12 mouse cellular contexts compared by ENCODE assay signal in genomic region chr10:41040530-41041085, GRCm38 (mm10). TPM values are rescaled to one million over a fixed set of nuclear protein-coding genes. Genes with fewer than 3 reads are reported as not detected.
A peak's percentile ranks its signal among the peaks of the same experiment; 100 is the strongest.
DNase-seq lines count a peak whose midpoint lies in the region; ATAC-seq lines count a peak whose summit lies in the region.
"Had no signal": no experiment of that assay in that cellular context is flagged by ENCODE, and none has a peak within 500 bp of the region (broad histone marks: within the 10 kb centered on the region; RNA-seq: fewer than 3 reads in every experiment).

No protein-coding gene starts in this region.

- peak; percentile 52 for DNase-seq in forebrain, embryonic 11.5 days (ENCODE audit: low spot score)
- DNase-seq in forebrain, embryonic 14.5 days (ENCODE audit: low spot score): no peak
- DNase-seq in lung, postnatal 10 days: no peak
- DNase-seq: layer of hippocampus, adult 9-11 months; left cerebral cortex, postnatal 4 days had no signal

- H3K9ac ChIP-seq in forebrain, embryonic 11.5 days (ENCODE audit: low read length): no peak overlapping the region
- no peak overlapping the region for H3K9ac ChIP-seq in forebrain, embryonic 14.5 days (ENCODE audit: low read length)
- no peak overlapping the region for H3K9ac ChIP-seq in lung, embryonic 15.5 days
- H3K9ac ChIP-seq in limb, embryonic 12.5 days (replicated peaks): no peak overlapping the region
- no peak overlapping the region for H3K9ac ChIP-seq in stomach, embryonic 15.5 days
- H3K9ac ChIP-seq: forebrain, embryonic 13.5 days had no signal

- no peak overlapping the region for H3K4me2 ChIP-seq in forebrain, embryonic 11.5 days (ENCODE audit: low read depth, low read length, severe bottlenecking)
- H3K4me2 ChIP-seq in forebrain, embryonic 14.5 days (ENCODE audit: low read length): no peak overlapping the region
- no peak overlapping the region for H3K4me2 ChIP-seq in lung, embryonic 15.5 days
- no peak overlapping the region for H3K4me2 ChIP-seq in limb, embryonic 12.5 days
- H3K4me2 ChIP-seq in stomach, embryonic 15.5 days: no peak overlapping the region
- H3K4me2 ChIP-seq: forebrain, embryonic 13.5 days had no signal

- H3K27me3 ChIP-seq in forebrain, embryonic 11.5 days (ENCODE audit: control insufficient read depth, insufficient read depth, low read length): no peaks in the 10 kb centered on the region
- no peaks in the 10 kb centered on the region for H3K27me3 ChIP-seq in forebrain, embryonic 14.5 days (replicated peaks; ENCODE audit: control insufficient read depth, insufficient read depth, low read length)
- no peaks in the 10 kb centered on the region for H3K27me3 ChIP-seq in lung, embryonic 15.5 days
- no peaks in the 10 kb centered on the region for H3K27me3 ChIP-seq in limb, embryonic 12.5 days
- H3K27me3 ChIP-seq in stomach, embryonic 15.5 days (replicated peaks): no peaks in the 10 kb centered on the region
- H3K27me3 ChIP-seq: forebrain, embryonic 13.5 days; megakaryocyte, embryonic 14.5 days had no signal

- no peak overlapping the region for H3K27ac ChIP-seq in forebrain, embryonic 11.5 days (ENCODE audit: low read depth, low read length)
- H3K27ac ChIP-seq in forebrain, embryonic 14.5 days (ENCODE audit: low read depth, low read length): no peak overlapping the region
- no peak overlapping the region for H3K27ac ChIP-seq in lung, embryonic 15.5 days
- no peak overlapping the region for H3K27ac ChIP-seq in limb, embryonic 12.5 days
- H3K27ac ChIP-seq in stomach, embryonic 15.5 days: no peak overlapping the region
- H3K27ac ChIP-seq: forebrain, embryonic 13.5 days had no signal

- no peaks in the 10 kb centered on the region for H3K9me3 ChIP-seq in forebrain, embryonic 11.5 days (ENCODE audit: control insufficient read depth, low read length)
- H3K9me3 ChIP-seq in forebrain, embryonic 14.5 days (replicated peaks; ENCODE audit: control insufficient read depth, low read length): no peaks in the 10 kb centered on the region
- H3K9me3 ChIP-seq in lung, embryonic 15.5 days: no peaks in the 10 kb centered on the region
- H3K9me3 ChIP-seq in limb, embryonic 12.5 days: no peaks in the 10 kb centered on the region
- no peaks in the 10 kb centered on the region for H3K9me3 ChIP-seq in stomach, embryonic 15.5 days
- H3K9me3 ChIP-seq: forebrain, embryonic 13.5 days; megakaryocyte, embryonic 14.5 days had no signal

- ATAC-seq in forebrain, embryonic 11.5 days (replicated peaks; ENCODE audit: low FRiP score): no peak; the same call in 1 of the 2 replicates
- ATAC-seq in forebrain, embryonic 14.5 days: no peak
- ATAC-seq in lung, embryonic 15.5 days (ENCODE audit: borderline replicate concordance, extremely low read depth, low FRiP score, low TSS enrichment): peak; percentile 57
- peak; percentile 42; the same call in 1 of the 2 replicates for ATAC-seq in limb, embryonic 12.5 days (ENCODE audit: insufficient number of reproducible peaks, insufficient read depth, low FRiP score, low TSS enrichment, low read depth)
- peak; percentile 35; the same call in 1 of the 2 replicates for ATAC-seq in stomach, embryonic 15.5 days (ENCODE audit: insufficient read depth, low FRiP score, low read depth)
- no peak for ATAC-seq in inflammation-experienced regulatory T-cells, adult 6 months
- ATAC-seq in CD4-positive, CD25-positive, alpha-beta regulatory T cell, adult 4 months: no peak
- ATAC-seq: forebrain, embryonic 13.5 days had no signal

- H3K4me1 ChIP-seq in forebrain, embryonic 11.5 days (replicated peaks; ENCODE audit: control insufficient read depth, insufficient read depth, low read length): 0 out of 2 replicates have a peak, but pooled peaks cover 2% of the 10 kb centered on the region
- H3K4me1 ChIP-seq in forebrain, embryonic 14.5 days (ENCODE audit: control insufficient read depth, insufficient read depth, low read length): peaks cover 9% of the 10 kb centered on the region; the same call in 1 of the 2 replicates
- H3K4me1 ChIP-seq in lung, embryonic 15.5 days: no peaks in the 10 kb centered on the region
- H3K4me1 ChIP-seq in limb, embryonic 12.5 days (replicated peaks): no peaks in the 10 kb centered on the region
- no peaks in the 10 kb centered on the region for H3K4me1 ChIP-seq in stomach, embryonic 15.5 days
- H3K4me1 ChIP-seq: megakaryocyte, embryonic 14.5 days had no signal

- no peaks in the 10 kb centered on the region for H3K36me3 ChIP-seq in forebrain, embryonic 11.5 days (ENCODE audit: control insufficient read depth, insufficient read depth, low read length)
- H3K36me3 ChIP-seq in forebrain, embryonic 14.5 days (ENCODE audit: control insufficient read depth, insufficient read depth, low read length): no peaks in the 10 kb centered on the region
- no peaks in the 10 kb centered on the region for H3K36me3 ChIP-seq in lung, embryonic 15.5 days
- no peaks in the 10 kb centered on the region for H3K36me3 ChIP-seq in limb, embryonic 12.5 days
- no peaks in the 10 kb centered on the region for H3K36me3 ChIP-seq in stomach, embryonic 15.5 days

- H3K4me3 ChIP-seq in forebrain, embryonic 11.5 days (ENCODE audit: low read depth, low read length): no peak overlapping the region
- H3K4me3 ChIP-seq in forebrain, embryonic 14.5 days (ENCODE audit: low read depth, low read length): no peak overlapping the region
- H3K4me3 ChIP-seq in lung, embryonic 15.5 days: no peak overlapping the region
- H3K4me3 ChIP-seq in limb, embryonic 12.5 days (replicated peaks): no peak overlapping the region
- H3K4me3 ChIP-seq in stomach, embryonic 15.5 days (replicated peaks): no peak overlapping the region
- H3K4me3 ChIP-seq: forebrain, embryonic 13.5 days; megakaryocyte, embryonic 14.5 days had no signal

RNA-seq across cellular contexts. Expression of gene Gpr6, which starts 31.5 kb away (rescaled TPM):
- not detected in 2 replicates for polyA plus RNA-seq in forebrain, embryonic 11.5 days (2014; fragmentation: Nextera tagmentation; extraction: Ambion mirVana)
- polyA plus RNA-seq in forebrain, embryonic 14.5 days (2014; fragmentation: Nextera tagmentation; extraction: Ambion mirVana): 1.5 and 2.3 TPM in 2 replicates
- not detected in 2 replicates for polyA plus RNA-seq in lung, embryonic 15.5 days (2015; fragmentation: Nextera tagmentation; extraction: Ambion mirVana)
- not detected in 2 replicates for polyA plus RNA-seq in limb, embryonic 12.5 days (2016; fragmentation: Nextera tagmentation; extraction: Ambion mirVana)
- not detected in 2 replicates for polyA plus RNA-seq in stomach, embryonic 15.5 days (2015; fragmentation: Nextera tagmentation; extraction: Ambion mirVana)
- polyA plus RNA-seq in inflammation-experienced regulatory T-cells, adult 6 months (2017; shearing (Covaris generic)): not detected
- polyA plus RNA-seq in CD4-positive, CD25-positive, alpha-beta regulatory T cell, adult 4 months (2017; shearing (Covaris generic)): not detected

Comparison
In these comparisons a context has a peak if more than half of its experiments do, and no peak if none do; other contexts are left out.
1. ATAC-seq: peak in lung, embryonic 15.5 days (single experiment), limb, embryonic 12.5 days (single experiment) and stomach, embryonic 15.5 days (single experiment); none in forebrain, embryonic 11.5 days (single experiment), forebrain, embryonic 14.5 days (single experiment), inflammation-experienced regulatory T-cells, adult 6 months (single experiment) and CD4-positive, CD25-positive, alpha-beta regulatory T cell, adult 4 months (single experiment).